Mouse (Mus musculus) kidney, postnatal 10 days (tissue): Measurements from ENCODE around the gene Car9.
"Not testable (repeated sequence)": the region's sequence is repeated elsewhere in the genome, so short reads cannot be mapped to it uniquely, and the experiment has no call there.

Experiments
- DNase-seq: peaks from one replicate; pipeline ENCODE4 v3.0.0; 2021; ENCODE audit warnings: mixed read lengths

Gene Car9

GRCm38 (mm10) chr4:43530581-43530980 is 23.8 kb downstream of the Car9 start:
- DNase-seq: peak; percentile 88

- peak; percentile 60 for DNase-seq
Measured at GRCm38 (mm10) chr4:43533270-43533669, 26.5 kb downstream of the Car9 start.

- DNase-seq: no peak
Measured at GRCm38 (mm10) chr4:43535628-43536027, 28.9 kb downstream of the Car9 start.

GRCm38 (mm10) chr4:43536031-43536430 is 29.3 kb downstream of the Car9 start:
- no peak for DNase-seq

GRCm38 (mm10) chr4:43542044-43542443 is 35.3 kb downstream of the Car9 start:
- no peak for DNase-seq

- no peak for DNase-seq
Measured at GRCm38 (mm10) chr4:43546375-43547047, 39.7 kb downstream of the Car9 start.

- DNase-seq: no peak
Measured at GRCm38 (mm10) chr4:43547160-43547559, 40.4 kb downstream of the Car9 start.

GRCm38 (mm10) chr4:43549055-43549454 is 42.3 kb downstream of the Car9 start:
- DNase-seq: no peak

- DNase-seq: not testable (repeated sequence)
Measured at GRCm38 (mm10) chr4:43551854-43552253, 45.1 kb downstream of the Car9 start.

- DNase-seq: no peak
Measured at GRCm38 (mm10) chr4:43552437-43552836, 45.7 kb downstream of the Car9 start.

GRCm38 (mm10) chr4:43553891-43554290 is 47.1 kb downstream of the Car9 start:
- DNase-seq: no peak

GRCm38 (mm10) chr4:43555926-43556325 is 49.2 kb downstream of the Car9 start:
- no peak for DNase-seq

GRCm38 (mm10) chr4:43558028-43558630 is 51.4 kb downstream of the Car9 start:
- peak; percentile 78 for DNase-seq

GRCm38 (mm10) chr4:43558631-43559356 is 52.0 kb downstream of the Car9 start:
- DNase-seq: peak; percentile 92

GRCm38 (mm10) chr4:43559519-43560242 is 52.9 kb downstream of the Car9 start:
- DNase-seq: no peak

- peak; percentile 78 for DNase-seq
Measured at GRCm38 (mm10) chr4:43560243-43560611, 53.5 kb downstream of the Car9 start.

- DNase-seq: no peak
Measured at GRCm38 (mm10) chr4:43560976-43561375, 54.2 kb downstream of the Car9 start.

GRCm38 (mm10) chr4:43561436-43561996 is 54.8 kb downstream of the Car9 start:
- DNase-seq: no peak

GRCm38 (mm10) chr4:43561997-43562768 is 55.4 kb downstream of the Car9 start, which contains the start of the genes Creb3 and Tln1:
TSS of gene Creb3 (plus strand) at chr4:43562332.
TSS of gene Tln1 (minus strand) at chr4:43562691.
- peak; percentile 95 for DNase-seq

GRCm38 (mm10) chr4:43562769-43563600 is 56.2 kb downstream of the Car9 start:
- no peak for DNase-seq
